ENCODE assay signal across 7 mouse cellular contexts in genomic region chrX:103696081-103696519, GRCm38 (mm10).
A peak's percentile ranks its signal among the peaks of the same experiment; 100 is the strongest.
DNase-seq lines count a peak whose midpoint lies in the region; ATAC-seq lines count a peak whose summit lies in the region.

No protein-coding gene starts in this region.

- H3K9ac ChIP-seq in midbrain, embryonic 14.5 days (replicated peaks; ENCODE audit: low read length): peak overlapping the region; percentile 29; the same call in 1 of the 2 replicates

- peaks cover 50% of the 10 kb centered on the region for H3K27me3 ChIP-seq in midbrain, embryonic 14.5 days (ENCODE audit: control insufficient read depth, insufficient read depth, low read length)

- peak; percentile 76 for ATAC-seq in midbrain, embryonic 14.5 days (ENCODE audit: low FRiP score, low TSS enrichment)

- H3K4me3 ChIP-seq in midbrain, embryonic 14.5 days (replicated peaks; ENCODE audit: low read depth, low read length): peak overlapping the region; percentile 14; the same call in 1 of the 2 replicates

- H3K36me3 ChIP-seq in midbrain, embryonic 14.5 days (ENCODE audit: control insufficient read depth, insufficient read depth, low read length): no peaks in the 10 kb centered on the region

- H3K4me1 ChIP-seq in midbrain, embryonic 14.5 days (ENCODE audit: control insufficient read depth, insufficient read depth, low read length): 0 out of 2 replicates have a peak, but pooled peaks cover 6% of the 10 kb centered on the region

- peak overlapping the region; percentile 71 for H3K4me2 ChIP-seq in midbrain, embryonic 14.5 days (ENCODE audit: low read length)

- WGBS in midbrain, embryonic 14.5 days: 9% methylated on average over 9 of the region's 9 CpGs

- DNase-seq in thymus, postnatal 14 days: peak; percentile 4
- DNase-seq in thymus, postnatal 0 days (ENCODE audit: low spot score): no peak
- peak; percentile 23 to 62 for DNase-seq in frontal cortex, adult 2 months (ENCODE audit: extremely low spot score in 1 of 2, low spot score in 1 of 2)
- DNase-seq in layer of hippocampus, postnatal 10 days (ENCODE audit: low spot score in 2 of 2): peak; percentile 10 to 33
- peak; percentile 76 for DNase-seq in midbrain, embryonic 14.5 days
- DNase-seq in natural killer cell, adult 2 months (ENCODE audit: low spot score in 2 of 2): no peak
- no peak for DNase-seq in cerebellum, adult 18-20 months

- H3K9me3 ChIP-seq in midbrain, embryonic 14.5 days (ENCODE audit: control insufficient read depth, low read length): no peaks in the 10 kb centered on the region

- peak overlapping the region; percentile 82 for H3K27ac ChIP-seq in midbrain, embryonic 14.5 days (replicated peaks; ENCODE audit: low read depth, low read length)

Comparison
In these comparisons a context has a peak if more than half of its experiments do, and no peak if none do; other contexts are left out.
1. DNase-seq: peak in thymus, postnatal 14 days (single experiment), frontal cortex, adult 2 months (2 of 2), layer of hippocampus, postnatal 10 days (2 of 2) and midbrain, embryonic 14.5 days (single experiment); none in thymus, postnatal 0 days (single experiment), natural killer cell, adult 2 months (0 of 2) and cerebellum, adult 18-20 months (0 of 2).